Comparison of ENCODE assay signal across 9 mouse cellular contexts in the genomic region with DNA sequence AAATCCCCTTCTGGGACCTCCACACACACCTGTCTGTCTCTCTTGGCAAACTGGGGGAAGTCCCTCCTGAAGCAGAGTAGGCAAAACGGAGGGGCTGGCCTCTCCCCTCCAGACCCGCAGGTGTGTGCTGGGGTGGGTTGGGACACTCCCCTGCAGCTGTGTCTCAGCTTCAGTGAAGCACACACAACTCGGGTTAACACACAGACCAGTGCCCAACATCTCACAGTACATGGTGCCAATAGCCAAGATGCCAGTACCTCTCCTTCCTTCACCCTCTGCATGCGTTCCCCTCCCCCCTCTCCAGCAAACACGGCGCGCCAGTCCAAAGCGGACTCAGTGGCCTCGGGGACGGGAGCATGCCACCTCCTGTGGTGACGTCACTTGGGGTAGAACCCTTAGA. TPM values are rescaled to one million over a fixed set of nuclear protein-coding genes. Genes with fewer than 3 reads are reported as not detected.
A peak's percentile ranks its signal among the peaks of the same experiment; 100 is the strongest.
DNase-seq lines count a peak whose midpoint lies in the region; ATAC-seq and TF ChIP-seq lines count a peak whose summit lies in the region.
"Had no signal": no experiment of that assay in that cellular context is flagged by ENCODE, and none has a peak within 500 bp of the region (broad histone marks: within the 10 kb centered on the region; RNA-seq: fewer than 3 reads in every experiment).

Gene Wnt10a, plus strand, starts transcription at position 268 of the 400 bp plus-strand sequence.

- no peak within 1 kb of the TSS for H3K27ac ChIP-seq in heart, embryonic 11.5 days (ENCODE audit: low read depth, low read length)
- H3K27ac ChIP-seq in hindbrain, embryonic 13.5 days: no peak within 1 kb of the TSS
- H3K27ac ChIP-seq in liver, postnatal 0 days (ENCODE audit: low read depth): no peak within 1 kb of the TSS

- peak within 1 kb of the TSS; percentile 0 for H3ac ChIP-seq in C2C12 (ENCODE audit: control insufficient read depth, insufficient read length, low read depth)

- H3K9ac ChIP-seq in heart, embryonic 11.5 days (ENCODE audit: low read depth, low read length): no peak within 1 kb of the TSS
- peak within 1 kb of the TSS; percentile 53; the same call in 1 of the 2 replicates for H3K9ac ChIP-seq in hindbrain, embryonic 13.5 days
- H3K9ac ChIP-seq in liver, postnatal 0 days (replicated peaks): no peak within 1 kb of the TSS

- H3K4me3 ChIP-seq in heart, embryonic 11.5 days (ENCODE audit: low read depth, low read length): peak within 1 kb of the TSS; percentile 10
- H3K4me3 ChIP-seq in C2C12 (ENCODE audit: insufficient read depth, poor library complexity, severe bottlenecking): peak within 1 kb of the TSS; percentile 26
- peak within 1 kb of the TSS; percentile 31 for H3K4me3 ChIP-seq in hindbrain, embryonic 13.5 days
- peak within 1 kb of the TSS; percentile 15; the same call in 1 of the 2 replicates for H3K4me3 ChIP-seq in liver, postnatal 0 days (ENCODE audit: low read depth, low read length)

- no peak for DNase-seq in heart, postnatal 25 days (ENCODE audit: low spot score)
- DNase-seq in liver, postnatal 0 days: no peak
- no peak for DNase-seq in right cerebral cortex, adult 2 months (ENCODE audit: low spot score in 2 of 2)
- no peak for DNase-seq in urinary bladder, postnatal 14 days (ENCODE audit: low spot score)

- H3K27me3 ChIP-seq in heart, embryonic 11.5 days (ENCODE audit: control insufficient read depth, insufficient read depth, low read length): peaks cover 100% of the 10 kb centered on the region
- H3K27me3 ChIP-seq in C2C12 (ENCODE audit: control insufficient read depth, insufficient read depth, insufficient read length): no peaks in the 10 kb centered on the region
- peaks cover 99% of the 10 kb centered on the region for H3K27me3 ChIP-seq in hindbrain, embryonic 13.5 days
- peaks cover 82% of the 10 kb centered on the region for H3K27me3 ChIP-seq in liver, postnatal 0 days (ENCODE audit: insufficient read depth, low read length)

- no peaks in the 10 kb centered on the region for H3K36me3 ChIP-seq in heart, embryonic 11.5 days (ENCODE audit: control insufficient read depth, insufficient read depth, low read length)
- H3K36me3 ChIP-seq in C2C12 (ENCODE audit: control insufficient read depth, insufficient read depth): no peaks in the 10 kb centered on the region
- H3K36me3 ChIP-seq in hindbrain, embryonic 13.5 days: no peaks in the 10 kb centered on the region
- no peaks in the 10 kb centered on the region for H3K36me3 ChIP-seq in liver, postnatal 0 days (replicated peaks; ENCODE audit: insufficient read depth, low read length)

- peaks cover 14% of the 10 kb centered on the region; the same call in 1 of the 2 replicates for H3K4me1 ChIP-seq in heart, embryonic 11.5 days (ENCODE audit: control insufficient read depth, insufficient read depth, low read length)
- H3K4me1 ChIP-seq in hindbrain, embryonic 13.5 days (replicated peaks): peaks cover 47% of the 10 kb centered on the region
- H3K4me1 ChIP-seq in liver, postnatal 0 days (ENCODE audit: insufficient read depth): peaks cover 9% of the 10 kb centered on the region; the same call in 1 of the 2 replicates

- WGBS in heart, embryonic 11.5 days (ENCODE audit: insufficient replicate concordance): 2% methylated on average over 11 of the region's 11 CpGs
- 0% methylated on average over 11 of the region's 11 CpGs for WGBS in hindbrain, embryonic 13.5 days
- 3% methylated on average over 11 of the region's 11 CpGs for WGBS in liver, postnatal 0 days (ENCODE audit: insufficient replicate concordance)

- H3K4me2 ChIP-seq in heart, embryonic 11.5 days: peak within 1 kb of the TSS; percentile 41
- H3K4me2 ChIP-seq in hindbrain, embryonic 13.5 days: peak within 1 kb of the TSS; percentile 53
- peak within 1 kb of the TSS; percentile 38 for H3K4me2 ChIP-seq in liver, postnatal 0 days (ENCODE audit: low read depth, low read length)

- TF ChIP-seq EP300 in liver, postnatal 0 days (IDR thresholded peaks at IDR 0.05; ENCODE audit: low read depth): no peak

- no peak for TF ChIP-seq CTCF in C2C12 (IDR thresholded peaks at IDR 0.05; ENCODE audit: control insufficient read depth, insufficient read depth, insufficient read length)
- TF ChIP-seq CTCF in liver, postnatal 0 days (IDR thresholded peaks at IDR 0.05; ENCODE audit: low read depth): no peak

- no peaks in the 10 kb centered on the region for H3K79me2 ChIP-seq in C2C12 (ENCODE audit: control insufficient read depth, insufficient read depth)

- H3K9me3 ChIP-seq in heart, embryonic 11.5 days (replicated peaks; ENCODE audit: control insufficient read depth, low read length): no peaks in the 10 kb centered on the region
- no peaks in the 10 kb centered on the region for H3K9me3 ChIP-seq in hindbrain, embryonic 13.5 days
- H3K9me3 ChIP-seq in liver, postnatal 0 days (ENCODE audit: low read length): no peaks in the 10 kb centered on the region

- no peak for ATAC-seq in heart, embryonic 11.5 days (replicated peaks; ENCODE audit: insufficient number of reproducible peaks, low FRiP score, low TSS enrichment)
- ATAC-seq in hindbrain, embryonic 13.5 days (ENCODE audit: low FRiP score): 0 out of 2 replicates have a peak, but pooled peaks have one; percentile 7
- no peak for ATAC-seq in liver, postnatal 0 days
- ATAC-seq in granulocyte monocyte progenitor cell, adult 5-6 weeks (replicated peaks; ENCODE audit: poor library complexity, severe bottlenecking): no peak

- intact Hi-C loops in heart, postnatal 25 days (cut with DNase I): no loop called here

- peaks cover 1% of the 10 kb centered on the region for H3K79me3 ChIP-seq in C2C12 (ENCODE audit: low read depth)

TF ChIP-seq in C2C12, 6 proteins besides CTCF, POLR2A, EP300 and RAD21:
- TF ChIP-seq MYOD1 (IDR thresholded peaks at IDR 0.05; ENCODE audit: control insufficient read depth, insufficient read length, low read depth) (no peak), USF1 (IDR thresholded peaks at IDR 0.05; ENCODE audit: low read depth) (no peak), MYOG (IDR thresholded peaks at IDR 0.05; ENCODE audit: control insufficient read depth, extremely low read depth, insufficient read length) (no peak), MAX (IDR thresholded peaks at IDR 0.05) (no peak), CEBPB (IDR thresholded peaks at IDR 0.05; ENCODE audit: low read depth) (no peak), FOSL1 (IDR thresholded peaks at IDR 0.05; ENCODE audit: insufficient read depth, low read length, poor library complexity, severe bottlenecking) (no peak)

RNA-seq across cellular contexts. Expression of gene Wnt10a, which starts in this region (rescaled TPM):
- not detected in 2 replicates for polyA plus RNA-seq in heart, embryonic 11.5 days (2014; fragmentation: Nextera tagmentation; extraction: Ambion mirVana)
- total RNA-seq in heart, postnatal 25 days (2021): not detected
- polyA plus RNA-seq in C2C12 (2012; fragmentation: generic; extraction: Trizol): 12.9 TPM
- polyA plus RNA-seq in hindbrain, embryonic 13.5 days (2015; fragmentation: Nextera tagmentation; extraction: Ambion mirVana): 0.19 and 0.45 TPM in 2 replicates
- 0.09 and 0.18 TPM in 2 replicates for polyA plus RNA-seq in liver, postnatal 0 days (2015; fragmentation: Nextera tagmentation; extraction: Ambion mirVana)
- not detected in 2 replicates for total RNA-seq in granulocyte monocyte progenitor cell, adult 5-6 weeks (2014; fragmentation: Nextera tagmentation)
- total RNA-seq in granulocyte monocyte progenitor cell, adult 5-6 weeks (2017): not detected in 2 replicates
- total RNA-seq: liver, adult 2 months had no signal
- polyA plus RNA-seq: liver, adult 2 months had no signal

Comparison
In these comparisons a context has a peak if more than half of its experiments do, and no peak if none do; other contexts are left out.
1. Peak in ATAC-seq, H3K4me3 ChIP-seq, H3K9ac ChIP-seq and H3K4me2 ChIP-seq in hindbrain, embryonic 13.5 days; RNA of the gene not detected or under 1 TPM.